Mouse (Mus musculus) ES-Bruce4 (cell line): ENCODE measurements at regions not wholly inside any gene's neighbourhood (a gene's known extent, or its start where the extent isn't known, plus 50 kb on each side); places are given as distances from the start of the nearest gene placed in this dataset.

Source experiments
- H3K27ac ChIP-seq: 2 replicates; pipeline ENCODE4 v1.5.1; 2012; ENCODE audit warnings: low read length, inconsistent platforms; ENCODE audit not compliant: insufficient read depth
- H3K27me3 ChIP-seq: 2 replicates; pipeline ENCODE4 v1.6.1; 2012; ENCODE audit warnings: mild to moderate bottlenecking, low read length, inconsistent platforms; ENCODE audit not compliant: control insufficient read depth, poor library complexity, insufficient read depth, severe bottlenecking
- H3K36me3 ChIP-seq: 2 replicates; pipeline ENCODE4 v1.6.1; 2012; ENCODE audit warnings: inconsistent platforms, mild to moderate bottlenecking, low read length, moderate library complexity; ENCODE audit not compliant: control insufficient read depth, poor library complexity, insufficient read depth, severe bottlenecking
- H3K4me1 ChIP-seq: one replicate; pipeline ENCODE4 v1.8.1; 2011; ENCODE audit warnings: low read length; ENCODE audit not compliant: control insufficient read depth, insufficient read depth
- H3K4me3 ChIP-seq: 2 replicates; pipeline ENCODE4 v1.5.1; 2011; ENCODE audit warnings: low read depth, mild to moderate bottlenecking, low read length
- H3K9ac ChIP-seq: 2 replicates; pipeline ENCODE4 v1.6.1; 2012; ENCODE audit warnings: low read depth, mild to moderate bottlenecking, inconsistent platforms; ENCODE audit not compliant: poor library complexity, severe bottlenecking
- H3K9me3 ChIP-seq: replicated peaks from 2 replicates; pipeline ENCODE4 v1.6.1; 2012; ENCODE audit warnings: mild to moderate bottlenecking, low read length, inconsistent platforms; ENCODE audit not compliant: control insufficient read depth, poor library complexity, insufficient read depth, severe bottlenecking
- CTCF ChIP-seq: IDR thresholded peaks from one replicate; pipeline ENCODE4 v1.8.1; 2011; ENCODE audit warnings: low read depth, low read length
- EP300 ChIP-seq: IDR thresholded peaks from 2 replicates; pipeline ENCODE4 v1.6.1; 2011; ENCODE audit warnings: low read depth, low read length; ENCODE audit not compliant: insufficient read depth
- POLR2A ChIP-seq: IDR thresholded peaks from one replicate; pipeline ENCODE4 v1.8.1; 2011; ENCODE audit warnings: low read length; ENCODE audit not compliant: insufficient read depth

GRCm38 (mm10) chr15:61535644-61536331, 613.0 kb upstream of the A1bg start:
- no peak for TF ChIP-seq CTCF
- no peak for TF ChIP-seq POLR2A
- no peak for TF ChIP-seq EP300
- H3K4me3 ChIP-seq, result no peak overlapping the region
- no peaks in the 10 kb centered on the region for H3K36me3 ChIP-seq
- no peak overlapping the region for H3K27ac ChIP-seq
- H3K9me3 ChIP-seq, result no peaks in the 10 kb centered on the region
- H3K9ac ChIP-seq, result no peak overlapping the region
- no peaks in the 10 kb centered on the region for H3K4me1 ChIP-seq
- H3K27me3 ChIP-seq, result no peaks in the 10 kb centered on the region

- no peak overlapping the region for H3K27ac ChIP-seq
- no peak overlapping the region for H3K9ac ChIP-seq
- no peaks in the 10 kb centered on the region for H3K9me3 ChIP-seq
- no peaks in the 10 kb centered on the region for H3K4me1 ChIP-seq
- no peaks in the 10 kb centered on the region for H3K27me3 ChIP-seq
- TF ChIP-seq CTCF (no peak), EP300 (no peak), POLR2A (no peak)
- no peaks in the 10 kb centered on the region for H3K36me3 ChIP-seq
- no peak overlapping the region for H3K4me3 ChIP-seq
Measured at GRCm38 (mm10) chr15:61535180-61535579, 612.4 kb upstream of the A1bg start.

- no peak for TF ChIP-seq POLR2A
- TF ChIP-seq EP300, result no peak
- no peak for TF ChIP-seq CTCF
- Histone ChIP-seq H3K27ac (no peak overlapping the region), H3K9me3 (no peaks in the 10 kb centered on the region)
Measured at GRCm38 (mm10) chr15:61532808-61533207, 610.0 kb upstream of the A1bg start.

GRCm38 (mm10) chr15:61532040-61532439, 609.2 kb upstream of the A1bg start:
- no peak overlapping the region for H3K9ac ChIP-seq
- no peak overlapping the region for H3K4me3 ChIP-seq
- H3K27me3 ChIP-seq, result no peaks in the 10 kb centered on the region
- TF ChIP-seq POLR2A (no peak), EP300 (no peak), CTCF (no peak)
- no peaks in the 10 kb centered on the region for H3K4me1 ChIP-seq
- no peak overlapping the region for H3K27ac ChIP-seq
- no peaks in the 10 kb centered on the region for H3K36me3 ChIP-seq
- H3K9me3 ChIP-seq, result no peaks in the 10 kb centered on the region

More at GRCm38 (mm10) chr15:61532808-61533207, 610.0 kb upstream of the A1bg start:
- no peak overlapping the region for H3K9ac ChIP-seq
- no peak overlapping the region for H3K4me3 ChIP-seq
- H3K36me3 ChIP-seq, result no peaks in the 10 kb centered on the region
- H3K4me1 ChIP-seq, result no peaks in the 10 kb centered on the region
- H3K27me3 ChIP-seq, result no peaks in the 10 kb centered on the region

- no peak overlapping the region for H3K4me3 ChIP-seq
- no peak overlapping the region for H3K27ac ChIP-seq
- no peaks in the 10 kb centered on the region for H3K27me3 ChIP-seq
- no peak overlapping the region for H3K9ac ChIP-seq
- no peaks in the 10 kb centered on the region for H3K9me3 ChIP-seq
- no peak for TF ChIP-seq POLR2A
- TF ChIP-seq EP300, result no peak
- no peak for TF ChIP-seq CTCF
- H3K36me3 ChIP-seq, result no peaks in the 10 kb centered on the region
- H3K4me1 ChIP-seq, result no peaks in the 10 kb centered on the region
Measured at GRCm38 (mm10) chr15:61523036-61523435, 600.2 kb upstream of the A1bg start.

GRCm38 (mm10) chr15:61517265-61517664, 594.5 kb upstream of the A1bg start:
- H3K36me3 ChIP-seq, result no peaks in the 10 kb centered on the region
- no peak overlapping the region for H3K27ac ChIP-seq
- H3K4me1 ChIP-seq, result no peaks in the 10 kb centered on the region
- no peak for TF ChIP-seq POLR2A
- no peak for TF ChIP-seq EP300
- TF ChIP-seq CTCF, result no peak
- H3K4me3 ChIP-seq, result no peak overlapping the region
- H3K9ac ChIP-seq, result no peak overlapping the region
- no peaks in the 10 kb centered on the region; the same call in 1 of the 2 replicates for H3K27me3 ChIP-seq
- H3K9me3 ChIP-seq, result no peaks in the 10 kb centered on the region
